Comparison of ENCODE assay signal across 10 mouse cellular contexts in the genomic region with DNA sequence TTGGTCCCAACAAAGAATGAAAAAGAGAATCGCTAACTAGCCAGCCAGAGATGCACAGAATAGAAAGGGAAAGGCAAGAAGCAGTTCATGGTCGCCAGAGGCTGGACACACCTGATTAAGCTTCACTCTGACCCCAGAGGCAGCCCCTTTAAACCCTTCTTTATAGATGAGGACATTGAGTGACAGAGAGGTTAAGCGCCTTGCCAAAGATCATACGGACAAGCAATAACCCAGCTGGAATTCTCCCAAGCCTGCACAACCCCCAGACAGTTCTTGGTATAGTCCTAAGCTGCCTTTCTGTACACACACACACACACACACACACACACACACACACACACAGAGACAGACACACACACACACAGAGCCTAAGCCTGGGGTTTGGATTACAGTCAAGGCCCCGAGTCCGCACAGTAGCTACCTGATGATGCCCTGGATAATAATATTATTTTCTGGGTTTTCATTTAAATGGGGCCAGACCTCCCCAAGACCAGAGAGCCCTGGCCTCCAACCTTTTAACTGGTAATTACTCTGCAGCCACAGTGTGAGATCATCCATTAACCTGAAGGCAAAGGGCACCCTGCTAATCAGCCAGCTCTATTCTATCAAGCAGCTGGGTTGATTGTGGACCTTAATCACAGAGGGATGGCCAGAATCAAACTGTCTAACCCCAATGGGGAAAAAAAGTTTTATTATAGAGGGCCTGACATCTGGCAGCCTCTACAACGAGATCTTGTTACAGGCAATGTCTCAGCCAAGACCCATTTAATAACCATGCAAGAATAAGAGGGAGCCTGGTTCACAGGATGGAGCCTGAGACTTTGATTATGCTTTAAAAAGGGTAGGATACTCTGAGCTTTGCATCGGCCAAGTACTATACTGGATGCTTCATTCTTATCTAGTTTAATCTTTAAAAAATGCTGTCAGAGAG.
DNase-seq lines count a peak whose midpoint lies in the region; ATAC-seq and TF ChIP-seq lines count a peak whose summit lies in the region.
"Had no signal": no experiment of that assay in that cellular context is flagged by ENCODE, and none has a peak within 500 bp of the region (broad histone marks: within the 10 kb centered on the region; RNA-seq: fewer than 3 reads in every experiment).

No protein-coding gene starts in this region.

- no peak overlapping the region for H3K9ac ChIP-seq in forebrain, embryonic 13.5 days
- H3K9ac ChIP-seq in kidney, postnatal 0 days (ENCODE audit: low read depth, low read length): no peak overlapping the region
- H3K9ac ChIP-seq in midbrain, embryonic 16.5 days (ENCODE audit: low read depth, low read length): no peak overlapping the region
- no peak overlapping the region for H3K9ac ChIP-seq in intestine, embryonic 15.5 days

- no peak overlapping the region for H3K4me2 ChIP-seq in forebrain, embryonic 13.5 days
- no peak overlapping the region for H3K4me2 ChIP-seq in kidney, postnatal 0 days (ENCODE audit: low read length)
- H3K4me2 ChIP-seq in midbrain, embryonic 16.5 days (ENCODE audit: low read length): no peak overlapping the region
- no peak overlapping the region for H3K4me2 ChIP-seq in intestine, embryonic 15.5 days (replicated peaks)

- no peaks in the 10 kb centered on the region for H3K9me3 ChIP-seq in forebrain, embryonic 13.5 days (replicated peaks)
- H3K9me3 ChIP-seq in kidney, postnatal 0 days (replicated peaks; ENCODE audit: low read length): no peaks in the 10 kb centered on the region
- no peaks in the 10 kb centered on the region for H3K9me3 ChIP-seq in midbrain, embryonic 16.5 days (replicated peaks; ENCODE audit: control insufficient read depth, low read length, poor library complexity, severe bottlenecking)
- H3K9me3 ChIP-seq in intestine, embryonic 15.5 days: no peaks in the 10 kb centered on the region

- WGBS in forebrain, embryonic 13.5 days: 24% methylated on average over 8 of the region's 8 CpGs
- 30% methylated on average over 8 of the region's 8 CpGs for WGBS in kidney, postnatal 0 days
- WGBS in midbrain, embryonic 16.5 days: 29% methylated on average over 8 of the region's 8 CpGs
- 71% methylated on average over 8 of the region's 8 CpGs for whole genome bisulfite sequencing in intestine, embryonic 15.5 days

- no peaks in the 10 kb centered on the region for H3K27me3 ChIP-seq in forebrain, embryonic 13.5 days
- no peaks in the 10 kb centered on the region for H3K27me3 ChIP-seq in kidney, postnatal 0 days (ENCODE audit: insufficient read depth, low read length)
- H3K27me3 ChIP-seq in midbrain, embryonic 16.5 days (ENCODE audit: control insufficient read depth, insufficient read depth, low read depth, low read length): no peaks in the 10 kb centered on the region
- H3K27me3 ChIP-seq in intestine, embryonic 15.5 days (replicated peaks): no peaks in the 10 kb centered on the region

- peaks cover 8% of the 10 kb centered on the region for H3K4me1 ChIP-seq in forebrain, embryonic 13.5 days
- 0 out of 2 replicates have a peak, but pooled peaks cover 2% of the 10 kb centered on the region for H3K4me1 ChIP-seq in kidney, postnatal 0 days (replicated peaks; ENCODE audit: insufficient read depth, low read length)
- no peaks in the 10 kb centered on the region; the same call in 1 of the 2 replicates for H3K4me1 ChIP-seq in midbrain, embryonic 16.5 days (ENCODE audit: control insufficient read depth, insufficient read depth, low read length)
- no peaks in the 10 kb centered on the region for H3K4me1 ChIP-seq in intestine, embryonic 15.5 days (replicated peaks)

- TF ChIP-seq CTCF in left cerebral cortex, adult 2 months (IDR thresholded peaks at IDR 0.05): no peak
- no peak for TF ChIP-seq CTCF in kidney, postnatal 0 days (IDR thresholded peaks at IDR 0.05; ENCODE audit: low read depth)

- no peak overlapping the region for H3K4me3 ChIP-seq in left cerebral cortex, adult 2 months
- H3K4me3 ChIP-seq in forebrain, embryonic 13.5 days: no peak overlapping the region
- no peak overlapping the region for H3K4me3 ChIP-seq in kidney, postnatal 0 days (replicated peaks; ENCODE audit: low read depth, low read length)
- no peak overlapping the region for H3K4me3 ChIP-seq in midbrain, embryonic 16.5 days (ENCODE audit: low read depth, low read length)
- no peak overlapping the region for H3K4me3 ChIP-seq in intestine, embryonic 15.5 days (replicated peaks)

- no peaks in the 10 kb centered on the region for H3K36me3 ChIP-seq in forebrain, embryonic 13.5 days (ENCODE audit: poor library complexity, severe bottlenecking)
- no peaks in the 10 kb centered on the region for H3K36me3 ChIP-seq in kidney, postnatal 0 days (ENCODE audit: insufficient read depth, low read length)
- no peaks in the 10 kb centered on the region for H3K36me3 ChIP-seq in midbrain, embryonic 16.5 days (ENCODE audit: control insufficient read depth, insufficient read depth, low read length)
- no peaks in the 10 kb centered on the region for H3K36me3 ChIP-seq in intestine, embryonic 15.5 days

- DNase-seq in left cerebral cortex, adult 2 months (ENCODE audit: extremely low spot score in 1 of 2, low spot score in 2 of 2): no peak
- DNase-seq in left cerebral cortex, adult 9 months (ENCODE audit: low spot score in 2 of 2): no peak
- DNase-seq in kidney, postnatal 0 days (ENCODE audit: low spot score): peak; percentile 48
- no peak for DNase-seq in adrenal gland, adult 18-20 months (ENCODE audit: low spot score in 2 of 2)
- no peak for DNase-seq in urinary bladder, postnatal 36 days (ENCODE audit: low spot score in 2 of 2)
- DNase-seq: adrenal gland, adult 2 months; liver had no signal

- peak; percentile 45 for ATAC-seq in forebrain, embryonic 13.5 days
- ATAC-seq in kidney, postnatal 0 days (replicated peaks; ENCODE audit: low FRiP score, low read depth): peak; percentile 54; the same call in 1 of the 2 replicates
- ATAC-seq in midbrain, embryonic 16.5 days: peak; percentile 69
- ATAC-seq in intestine, embryonic 15.5 days: no peak

- H3K27ac ChIP-seq in left cerebral cortex, adult 2 months: 0 out of 2 replicates have a peak overlapping the region, but pooled peaks have one; percentile 6
- H3K27ac ChIP-seq in forebrain, embryonic 13.5 days: no peak overlapping the region
- no peak overlapping the region for H3K27ac ChIP-seq in kidney, postnatal 0 days
- H3K27ac ChIP-seq in midbrain, embryonic 16.5 days (ENCODE audit: low read length): no peak overlapping the region
- no peak overlapping the region for H3K27ac ChIP-seq in intestine, embryonic 15.5 days

- intact Hi-C loops in left cerebral cortex, adult 2 months (cut with DNase I): loop anchor here (5.0 to 10.0 kb wide), 3 partner anchors 130 to 507 kb away; no protein-coding TSS in a partner anchor
